Mouse (Mus musculus) heart, embryonic 13.5 days (tissue): ENCODE data around the gene Lrrd1. TPM values are rescaled to one million over a fixed set of nuclear protein-coding genes. Genes with fewer than 3 reads are reported as not detected.
A peak's percentile ranks its signal among the peaks of the same experiment; 100 is the strongest.
"Not testable (repeated sequence)": the region's sequence is repeated elsewhere in the genome, so short reads cannot be mapped to it uniquely, and the experiment has no call there.

ENCODE experiments used
- ATAC-seq: fragments of 200-750 bp; cut with Nextera tagmentation; 2 replicates; pipeline ENCODE4 v1.8.0; 2017; ENCODE audit warnings: moderate TSS enrichment; ENCODE audit not compliant: insufficient number of reproducible peaks, low FRiP score, low TSS enrichment; ENCODE audit errors: extremely low read depth
- H3K27ac ChIP-seq: fragments of 300-500 bp; sonication (generic); replicated peaks from 2 replicates; pipeline ENCODE4 v1.5.1; 2015; ENCODE audit warnings: moderate library complexity, mild to moderate bottlenecking, inconsistent platforms
- H3K27me3 ChIP-seq: fragments of 300-500 bp; sonication (generic); replicated peaks from 2 replicates; pipeline ENCODE4 v1.6.1; 2015; ENCODE audit warnings: mild to moderate bottlenecking, inconsistent platforms
- H3K36me3 ChIP-seq: fragments of 300-500 bp; sonication (generic); 2 replicates; pipeline ENCODE4 v1.6.1; 2015; ENCODE audit warnings: mild to moderate bottlenecking, inconsistent platforms
- H3K4me1 ChIP-seq: fragments of 300-500 bp; sonication (generic); 2 replicates; pipeline ENCODE4 v1.6.1; 2015; ENCODE audit warnings: inconsistent platforms
- H3K4me2 ChIP-seq: fragments of 300-500 bp; sonication (generic); 2 replicates; pipeline ENCODE4 v1.6.1; 2015; ENCODE audit warnings: inconsistent platforms, mild to moderate bottlenecking, moderate library complexity
- H3K4me3 ChIP-seq: fragments of 300-500 bp; sonication (generic); 2 replicates; pipeline ENCODE4 v1.5.1; 2015; ENCODE audit warnings: moderate library complexity, mild to moderate bottlenecking, inconsistent platforms
- H3K9ac ChIP-seq: fragments of 300-500 bp; sonication (generic); 2 replicates; pipeline ENCODE4 v1.6.1; 2015; ENCODE audit warnings: inconsistent platforms, mild to moderate bottlenecking, moderate library complexity
- H3K9me3 ChIP-seq: fragments of 300-500 bp; sonication (generic); 2 replicates; pipeline ENCODE4 v1.6.1; 2016; ENCODE audit warnings: inconsistent platforms
- WGBS: fragments of 180-500 bp; shearing (Covaris S2); methylation state at CpG from one replicate; pipeline ENCODE4 v1.1.7; 2015; ENCODE audit warnings: mixed read lengths; 5-methylcytosine and 5-hydroxymethylcytosine counted together
- polyA plus RNA-seq: library from polyadenylated mRNA; unstranded; fragments of >200 nt; fragmentation: Nextera tagmentation; extraction: Ambion mirVana; gene quantifications from 2 replicates; pipeline ENCODE4 v1.2.1, GENCODE M21; 2015

The Lrrd1 gene
- polyA plus RNA-seq = 0.23 and 0.27 TPM in 2 replicates

DNA sequence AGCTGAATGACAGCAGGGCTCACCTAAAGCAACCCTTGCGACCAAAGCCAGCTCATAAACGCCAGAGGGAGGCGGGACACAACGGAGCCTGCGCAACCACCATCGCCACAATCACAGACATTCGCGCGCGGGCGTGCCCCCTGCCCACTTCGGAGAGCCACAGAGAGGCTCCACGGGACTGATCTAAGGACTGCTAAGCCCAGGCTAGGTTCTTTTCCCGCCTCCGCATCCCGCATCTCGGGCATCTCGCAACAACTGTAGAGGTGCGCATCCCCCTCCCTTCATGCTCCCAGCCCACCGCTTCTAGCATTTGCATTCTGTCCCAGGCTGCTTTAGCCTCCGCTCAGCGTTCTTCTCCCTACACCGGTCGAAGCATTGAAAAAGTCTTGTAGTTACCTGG, at the start of gene Lrrd1:
Gene Lrrd1 (plus strand): TSS at position 148 of the 400 bp plus-strand sequence.
- H3K9ac ChIP-seq = peak within 1 kb of the TSS; percentile 77
- no peak within 1 kb of the TSS for H3K27ac ChIP-seq
- H3K4me3 ChIP-seq = peak within 1 kb of the TSS; percentile 57
- WGBS = 5% methylated on average over 24 of the region's 24 CpGs
- no peaks in the 10 kb centered on the region for H3K27me3 ChIP-seq
- H3K4me2 ChIP-seq = peak within 1 kb of the TSS; percentile 80
- H3K9me3 ChIP-seq = no peaks in the 10 kb centered on the region
- peaks cover 26% of the 10 kb centered on the region for H3K36me3 ChIP-seq
- peaks cover 5% of the 10 kb centered on the region; the same call in 1 of the 2 replicates for H3K4me1 ChIP-seq
- ATAC-seq = no peak

- H3K27me3 ChIP-seq, ATAC-seq, H3K36me3 ChIP-seq, H3K4me3 ChIP-seq, H3K9me3 ChIP-seq, H3K9ac ChIP-seq, H3K4me2 ChIP-seq, H3K27ac ChIP-seq: not testable (repeated sequence)
- H3K4me1 ChIP-seq = peaks cover 13% of the 10 kb centered on the region
- 98% methylated on average over 2 of the region's 2 CpGs for WGBS
Measured at GRCm38 (mm10) chr5:3797101-3797500, 47.9 kb upstream of the Lrrd1 start.

GRCm38 (mm10) chr5:3798656-3799055, 46.3 kb upstream of the Lrrd1 start:
- ATAC-seq, H3K27me3 ChIP-seq, H3K4me2 ChIP-seq, H3K4me3 ChIP-seq, H3K9ac ChIP-seq, H3K9me3 ChIP-seq, H3K27ac ChIP-seq, H3K36me3 ChIP-seq: not testable (repeated sequence)
- peaks cover 13% of the 10 kb centered on the region for H3K4me1 ChIP-seq

DNA sequence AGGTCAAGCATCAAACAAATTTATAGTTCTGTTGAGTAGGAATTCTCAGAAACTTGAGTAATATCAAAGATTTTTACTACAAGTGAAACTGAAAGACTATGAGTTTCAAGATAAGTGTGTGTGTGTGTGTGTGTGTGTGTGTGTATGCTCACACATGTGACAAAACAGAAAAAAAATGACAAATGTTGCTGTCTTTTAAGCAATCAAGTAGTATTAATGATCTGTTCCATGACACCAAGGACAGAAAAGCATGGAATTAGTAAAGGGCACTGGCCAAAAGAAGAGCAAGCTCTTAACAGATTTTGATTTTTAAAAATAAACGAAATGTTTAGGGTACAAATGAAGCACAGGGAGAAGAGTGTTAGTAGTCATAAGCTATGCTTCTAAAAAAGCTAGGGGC, 44.9 kb upstream of the Lrrd1 start:
- H3K4me2 ChIP-seq = no peak overlapping the region
- 85% methylated on average over 1 of the region's 1 CpGs for WGBS
- no peaks in the 10 kb centered on the region for H3K27me3 ChIP-seq
- H3K9ac ChIP-seq = no peak overlapping the region
- H3K36me3 ChIP-seq = peaks cover 3% of the 10 kb centered on the region; the same call in 1 of the 2 replicates
- peaks cover 16% of the 10 kb centered on the region for H3K4me1 ChIP-seq
- H3K9me3 ChIP-seq = no peaks in the 10 kb centered on the region
- H3K27ac ChIP-seq = no peak overlapping the region
- ATAC-seq = no peak
- no peak overlapping the region for H3K4me3 ChIP-seq

DNA sequence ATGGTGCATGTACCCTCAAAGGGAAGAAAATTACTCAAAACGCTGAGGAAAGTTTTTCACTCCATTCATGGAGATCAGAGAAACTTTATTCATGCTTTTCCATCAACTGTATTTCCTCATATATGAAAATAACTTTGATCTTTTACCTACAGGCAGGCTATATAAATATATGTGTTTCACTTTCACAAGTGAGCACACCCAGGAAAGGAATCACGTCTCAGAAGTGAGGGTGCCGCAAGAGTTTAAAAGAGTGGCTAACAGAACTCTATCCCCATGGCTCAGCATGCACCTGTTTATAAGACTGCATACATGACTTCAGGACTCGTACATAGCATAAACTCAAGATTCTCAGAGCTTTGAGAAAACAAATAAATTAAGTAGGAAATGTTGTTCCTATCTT, 44.1 kb upstream of the Lrrd1 start:
- Histone ChIP-seq H3K27me3 (no peaks in the 10 kb centered on the region), H3K27ac (no peak overlapping the region), H3K36me3 (no peaks in the 10 kb centered on the region), H3K4me2 (peak overlapping the region; percentile 50), H3K4me1 (peaks cover 16% of the 10 kb centered on the region), H3K9me3 (no peaks in the 10 kb centered on the region), H3K9ac (no peak overlapping the region), H3K4me3 (no peak overlapping the region)
- no peak for ATAC-seq
- 73% methylated on average over 4 of the region's 4 CpGs for WGBS

GRCm38 (mm10) chr5:3801672-3802432, 43.1 kb upstream of the Lrrd1 start:
- H3K9ac ChIP-seq = peak overlapping the region; percentile 95
- H3K4me1 ChIP-seq = peaks cover 16% of the 10 kb centered on the region
- peak overlapping the region; percentile 95 for H3K4me2 ChIP-seq
- H3K9me3 ChIP-seq = no peaks in the 10 kb centered on the region
- no peaks in the 10 kb centered on the region for H3K27me3 ChIP-seq
- WGBS = 6% methylated on average over 18 of the region's 18 CpGs
- 0 out of 2 replicates have a peak, but pooled peaks cover 2% of the 10 kb centered on the region for H3K36me3 ChIP-seq
- ATAC-seq = no peak
- peak overlapping the region; percentile 93 for H3K27ac ChIP-seq
- H3K4me3 ChIP-seq = peak overlapping the region; percentile 95

- ATAC-seq = peak; percentile 90
- no peaks in the 10 kb centered on the region for H3K27me3 ChIP-seq
- H3K27ac ChIP-seq = peak within 1 kb of the TSS; percentile 93
- H3K4me3 ChIP-seq = peak within 1 kb of the TSS; percentile 95
- peaks cover 7% of the 10 kb centered on the region; the same call in 1 of the 2 replicates for H3K36me3 ChIP-seq
- peaks cover 16% of the 10 kb centered on the region for H3K4me1 ChIP-seq
- H3K9ac ChIP-seq = peak within 1 kb of the TSS; percentile 95
- no peaks in the 10 kb centered on the region for H3K9me3 ChIP-seq
- peak within 1 kb of the TSS; percentile 95 for H3K4me2 ChIP-seq
- WGBS = under 1% methylated on average over 101 of the region's 109 CpGs
Measured at GRCm38 (mm10) chr5:3802433-3803291, 42.3 kb upstream of the Lrrd1 start, which contains the start of the genes Ankib1 and Krit1. Gene Ankib1, minus strand, starts transcription at chr5:3802925. Gene Krit1, plus strand, starts transcription at chr5:3803184.

- H3K4me3 ChIP-seq = peak overlapping the region; percentile 95
- peaks cover 13% of the 10 kb centered on the region for H3K36me3 ChIP-seq
- H3K9ac ChIP-seq = peak overlapping the region; percentile 95
- no peaks in the 10 kb centered on the region for H3K9me3 ChIP-seq
- peak overlapping the region; percentile 95 for H3K4me2 ChIP-seq
- H3K4me1 ChIP-seq = peaks cover 14% of the 10 kb centered on the region
- no peaks in the 10 kb centered on the region for H3K27me3 ChIP-seq
- peak; percentile 68 for ATAC-seq
- WGBS = under 1% methylated on average over 36 of the region's 36 CpGs
- H3K27ac ChIP-seq = peak overlapping the region; percentile 93
Measured at GRCm38 (mm10) chr5:3803292-3804165, 41.4 kb upstream of the Lrrd1 start.

DNA sequence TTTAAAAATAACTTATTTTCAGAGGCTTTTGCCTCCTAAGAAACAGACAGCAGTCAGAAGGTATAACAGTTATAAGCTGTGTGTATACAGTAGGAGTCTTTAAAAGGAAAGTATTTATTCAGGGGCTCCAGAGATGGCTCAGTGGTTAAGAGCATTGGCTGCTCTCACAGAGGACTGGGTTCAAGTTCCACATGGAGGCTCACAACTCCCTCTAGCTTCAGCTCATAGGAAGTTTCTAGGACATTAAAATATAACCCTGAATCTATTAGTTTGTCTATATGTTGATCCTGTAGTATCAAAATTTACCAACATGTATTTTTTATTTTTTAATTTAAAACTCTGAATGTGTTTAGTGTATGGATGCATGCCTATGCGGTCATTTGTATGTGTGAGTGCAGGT, 36.5 kb upstream of the Lrrd1 start:
- Histone ChIP-seq H3K9me3 (no peaks in the 10 kb centered on the region), H3K4me3 (no peak overlapping the region), H3K4me2 (no peak overlapping the region), H3K4me1 (peaks cover 3% of the 10 kb centered on the region), H3K9ac (no peak overlapping the region), H3K36me3 (peaks cover 48% of the 10 kb centered on the region), H3K27me3 (no peaks in the 10 kb centered on the region), H3K27ac (no peak overlapping the region)
- 97% methylated on average over 1 of the region's 1 CpGs for WGBS
- ATAC-seq = no peak

GRCm38 (mm10) chr5:3834107-3834506, 10.9 kb upstream of the Lrrd1 start:
- 61% methylated on average over 1 of the region's 1 CpGs for WGBS
- Histone ChIP-seq H3K9me3 (no peaks in the 10 kb centered on the region; the same call in 1 of the 2 replicates), H3K27me3 (no peaks in the 10 kb centered on the region), H3K4me1 (no peaks in the 10 kb centered on the region), H3K9ac (no peak overlapping the region), H3K27ac (no peak overlapping the region), H3K4me3 (no peak overlapping the region), H3K36me3 (peaks cover 66% of the 10 kb centered on the region), H3K4me2 (no peak overlapping the region)
- ATAC-seq = no peak
